28 mouse cellular contexts compared by ENCODE assay signal in the genomic region with DNA sequence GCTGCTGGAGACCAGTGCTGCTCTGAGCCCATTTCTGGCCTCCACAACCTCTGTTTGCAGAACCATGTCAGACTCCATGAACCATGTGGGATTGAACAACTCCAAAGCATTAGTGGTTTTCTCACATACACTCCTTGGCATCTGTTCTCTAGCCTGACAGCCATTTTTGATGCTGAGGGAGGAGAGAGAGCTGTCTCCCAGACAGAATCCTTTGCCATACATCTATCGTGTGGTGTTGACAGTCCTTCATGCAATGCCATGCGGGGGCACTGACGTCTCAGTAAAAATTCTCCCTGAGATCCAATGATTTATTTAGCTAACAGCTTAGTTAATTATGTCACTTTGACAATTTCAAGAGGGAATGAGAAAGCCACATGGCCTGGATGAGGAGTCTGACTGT.
"Had no signal": no experiment of that assay in that cellular context is flagged by ENCODE, and none has a peak within 500 bp of the region (broad histone marks: within the 10 kb centered on the region; RNA-seq: fewer than 3 reads in every experiment).

No protein-coding gene starts in this region.

- H3K27me3 ChIP-seq: heart, embryonic 12.5 days; hindbrain, embryonic 12.5 days; intestine, embryonic 15.5 days; limb, embryonic 12.5 days; liver, embryonic 13.5 days; liver, embryonic 15.5 days had no signal

- DNase-seq: gastrocnemius, adult 2 months; gastrocnemius, postnatal 10 days; gastrocnemius, postnatal 25 days; heart, adult 18-20 months; heart, postnatal 10 days; heart, postnatal 4 days; kidney, adult 18-20 months; kidney, adult 8-10 months; kidney, postnatal 10 days; kidney, postnatal 25 days; kidney, postnatal 4 days; layer of hippocampus, adult 9-11 months; liver; liver, embryonic 13.5 days had no signal

- H3K4me3 ChIP-seq: gastrocnemius, adult 2 months; heart, embryonic 10.5 days; heart, embryonic 12.5 days; hindbrain, embryonic 10.5 days; hindbrain, embryonic 12.5 days; intestine, embryonic 15.5 days; left cerebral cortex, adult 2 months; limb, embryonic 10.5 days; limb, embryonic 12.5 days; liver, embryonic 13.5 days; liver, embryonic 15.5 days had no signal

- H3K9ac ChIP-seq: heart, embryonic 12.5 days; hindbrain, embryonic 12.5 days; hindbrain, embryonic 14.5 days; intestine, embryonic 15.5 days; limb, embryonic 12.5 days; liver, embryonic 13.5 days; liver, embryonic 15.5 days had no signal

- H3K4me2 ChIP-seq: heart, embryonic 12.5 days; hindbrain, embryonic 12.5 days; hindbrain, embryonic 14.5 days; intestine, embryonic 15.5 days; limb, embryonic 12.5 days; liver, embryonic 11.5 days; liver, embryonic 13.5 days; liver, embryonic 15.5 days had no signal

- H3K9me3 ChIP-seq: heart, embryonic 10.5 days; heart, embryonic 12.5 days; hindbrain, embryonic 10.5 days; hindbrain, embryonic 12.5 days; intestine, embryonic 15.5 days; limb, embryonic 10.5 days; limb, embryonic 12.5 days; liver, embryonic 13.5 days; liver, embryonic 15.5 days had no signal

- ATAC-seq: hindbrain, embryonic 16.5 days; inflammation-experienced regulatory T-cells, adult 6 months; intestine, postnatal 0 days had no signal

- H3K27ac ChIP-seq: gastrocnemius, adult 2 months; heart, embryonic 10.5 days; hindbrain, embryonic 10.5 days; hindbrain, embryonic 12.5 days; hindbrain, embryonic 14.5 days; intestine, embryonic 15.5 days; left cerebral cortex, adult 2 months; limb, embryonic 10.5 days; limb, embryonic 12.5 days; liver, embryonic 13.5 days; liver, embryonic 15.5 days had no signal

- H3K4me1 ChIP-seq: heart, embryonic 10.5 days; heart, embryonic 12.5 days; hindbrain, embryonic 12.5 days; intestine, embryonic 15.5 days; liver, embryonic 13.5 days; liver, embryonic 15.5 days had no signal

- H3K36me3 ChIP-seq: heart, embryonic 10.5 days; heart, embryonic 12.5 days; hindbrain, embryonic 10.5 days; hindbrain, embryonic 12.5 days; intestine, embryonic 15.5 days; limb, embryonic 10.5 days; limb, embryonic 12.5 days; liver, embryonic 13.5 days; liver, embryonic 15.5 days had no signal
